Comparison of ENCODE assay signal across 9 mouse cellular contexts in genomic region chr4:123665681-123666278, GRCm38 (mm10). TPM values are rescaled to one million over a fixed set of nuclear protein-coding genes. Genes with fewer than 3 reads are reported as not detected.
DNase-seq lines count a peak whose midpoint lies in the region; ATAC-seq lines count a peak whose summit lies in the region.
"Had no signal": no experiment of that assay in that cellular context is flagged by ENCODE, and none has a peak within 500 bp of the region (broad histone marks: within the 10 kb centered on the region; RNA-seq: fewer than 3 reads in every experiment).

No protein-coding gene starts in this region.

- H3K9me3 ChIP-seq in kidney, embryonic 16.5 days (ENCODE audit: low read length), result no peaks in the 10 kb centered on the region
- no peaks in the 10 kb centered on the region for H3K9me3 ChIP-seq in embryonic facial prominence, embryonic 15.5 days (replicated peaks)
- no peaks in the 10 kb centered on the region for H3K9me3 ChIP-seq in limb, embryonic 13.5 days
- no peaks in the 10 kb centered on the region for H3K9me3 ChIP-seq in neural tube, embryonic 13.5 days

- ATAC-seq in kidney, embryonic 16.5 days (ENCODE audit: low FRiP score, low TSS enrichment), result no peak
- ATAC-seq in embryonic facial prominence, embryonic 15.5 days (ENCODE audit: insufficient number of reproducible peaks, low FRiP score, low TSS enrichment, low read depth), result no peak
- no peak for ATAC-seq in limb, embryonic 13.5 days (ENCODE audit: low FRiP score, low read depth)
- ATAC-seq in neural tube, embryonic 13.5 days (ENCODE audit: low read depth), result no peak

- peaks cover 43% of the 10 kb centered on the region for H3K4me1 ChIP-seq in kidney, embryonic 16.5 days (ENCODE audit: insufficient read depth, low read length)
- peaks cover 37% of the 10 kb centered on the region for H3K4me1 ChIP-seq in embryonic facial prominence, embryonic 15.5 days
- H3K4me1 ChIP-seq in limb, embryonic 13.5 days, result peaks cover 46% of the 10 kb centered on the region
- peaks cover 71% of the 10 kb centered on the region for H3K4me1 ChIP-seq in neural tube, embryonic 13.5 days (replicated peaks)

- no peaks in the 10 kb centered on the region for H3K27me3 ChIP-seq in kidney, embryonic 16.5 days (ENCODE audit: insufficient read depth, low read length)
- H3K27me3 ChIP-seq in embryonic facial prominence, embryonic 15.5 days, result no peaks in the 10 kb centered on the region
- H3K27me3 ChIP-seq in limb, embryonic 13.5 days, result no peaks in the 10 kb centered on the region
- no peaks in the 10 kb centered on the region for H3K27me3 ChIP-seq in neural tube, embryonic 13.5 days

- no peak for DNase-seq in kidney, postnatal 14 days
- no peak for DNase-seq in left cerebral cortex, adult 11 months (ENCODE audit: low spot score)
- no peak for DNase-seq in frontal cortex, postnatal 14 days (ENCODE audit: low spot score in 2 of 2)
- no peak for DNase-seq in thymus, postnatal 10 days (ENCODE audit: low spot score in 2 of 2)
- DNase-seq: thymus, adult 2 months had no signal

- peak overlapping the region; percentile 98 for H3K9ac ChIP-seq in kidney, embryonic 16.5 days (replicated peaks; ENCODE audit: low read length)
- H3K9ac ChIP-seq in embryonic facial prominence, embryonic 15.5 days, result peak overlapping the region; percentile 96
- peak overlapping the region; percentile 99 for H3K9ac ChIP-seq in limb, embryonic 13.5 days
- H3K9ac ChIP-seq in neural tube, embryonic 13.5 days, result peak overlapping the region; percentile 99

- 28% methylated on average over 11 of the region's 11 CpGs for WGBS in kidney, embryonic 16.5 days
- WGBS in embryonic facial prominence, embryonic 15.5 days, result 34% methylated on average over 11 of the region's 11 CpGs
- WGBS in limb, embryonic 13.5 days, result 36% methylated on average over 11 of the region's 11 CpGs
- WGBS in neural tube, embryonic 13.5 days, result 29% methylated on average over 11 of the region's 11 CpGs

- no peaks in the 10 kb centered on the region for H3K36me3 ChIP-seq in kidney, embryonic 16.5 days (ENCODE audit: insufficient read depth, low read length)
- no peaks in the 10 kb centered on the region for H3K36me3 ChIP-seq in embryonic facial prominence, embryonic 15.5 days
- H3K36me3 ChIP-seq in limb, embryonic 13.5 days, result no peaks in the 10 kb centered on the region
- H3K36me3 ChIP-seq in neural tube, embryonic 13.5 days, result no peaks in the 10 kb centered on the region

- peak overlapping the region; percentile 93 for H3K4me3 ChIP-seq in kidney, embryonic 16.5 days (ENCODE audit: low read length)
- peak overlapping the region; percentile 91 for H3K4me3 ChIP-seq in embryonic facial prominence, embryonic 15.5 days (replicated peaks)
- H3K4me3 ChIP-seq in limb, embryonic 13.5 days, result peak overlapping the region; percentile 93
- H3K4me3 ChIP-seq in neural tube, embryonic 13.5 days, result peak overlapping the region; percentile 94

- H3K27ac ChIP-seq in kidney, embryonic 16.5 days (ENCODE audit: low read length), result peak overlapping the region; percentile 100
- H3K27ac ChIP-seq in embryonic facial prominence, embryonic 15.5 days (replicated peaks), result peak overlapping the region; percentile 96
- H3K27ac ChIP-seq in limb, embryonic 13.5 days, result peak overlapping the region; percentile 98
- peak overlapping the region; percentile 99 for H3K27ac ChIP-seq in neural tube, embryonic 13.5 days (replicated peaks)

- H3K4me2 ChIP-seq in kidney, embryonic 16.5 days (replicated peaks; ENCODE audit: low read depth, low read length), result peak overlapping the region; percentile 91
- H3K4me2 ChIP-seq in embryonic facial prominence, embryonic 15.5 days (replicated peaks), result peak overlapping the region; percentile 78
- H3K4me2 ChIP-seq in limb, embryonic 13.5 days (replicated peaks), result peak overlapping the region; percentile 88
- H3K4me2 ChIP-seq in neural tube, embryonic 13.5 days, result peak overlapping the region; percentile 87

RNA-seq across cellular contexts. Expression of gene Macf1, which starts 18.4 kb away (rescaled TPM):
- 37.1 and 38.1 TPM in 2 replicates for polyA plus RNA-seq in kidney, embryonic 16.5 days (2015; fragmentation: Nextera tagmentation; extraction: Ambion mirVana)
- polyA plus RNA-seq in embryonic facial prominence, embryonic 15.5 days (2015; fragmentation: Nextera tagmentation; extraction: Ambion mirVana), result 42.5 and 47.1 TPM in 2 replicates
- polyA plus RNA-seq in limb, embryonic 13.5 days (2015; fragmentation: Nextera tagmentation; extraction: Ambion mirVana), result 47.5 and 48.0 TPM in 2 replicates
- polyA plus RNA-seq in neural tube, embryonic 13.5 days (2015; fragmentation: Nextera tagmentation; extraction: Ambion mirVana), result 57.7 and 59.3 TPM in 2 replicates

RNA-seq across cellular contexts. Expression of gene Ndufs5, which starts 52.2 kb away (rescaled TPM):
- 290 and 298 TPM in 2 replicates for polyA plus RNA-seq in kidney, embryonic 16.5 days (2015; fragmentation: Nextera tagmentation; extraction: Ambion mirVana)
- 313 and 333 TPM in 2 replicates for polyA plus RNA-seq in embryonic facial prominence, embryonic 15.5 days (2015; fragmentation: Nextera tagmentation; extraction: Ambion mirVana)
- polyA plus RNA-seq in limb, embryonic 13.5 days (2015; fragmentation: Nextera tagmentation; extraction: Ambion mirVana), result 321 TPM in 2 replicates
- polyA plus RNA-seq in neural tube, embryonic 13.5 days (2015; fragmentation: Nextera tagmentation; extraction: Ambion mirVana), result 469 and 474 TPM in 2 replicates
